Mouse (Mus musculus) G1E (cell line): ENCODE results near the gene Mapt. TPM values are rescaled to one million over a fixed set of nuclear protein-coding genes. Genes with fewer than 3 reads are reported as not detected.

Experiments
- ATAC-seq: 2 replicates; pipeline ENCODE4 v1.8.0; 2016; ENCODE audit warnings: mild to moderate bottlenecking; ENCODE audit not compliant: insufficient number of reproducible peaks, poor library complexity, low FRiP score, severe bottlenecking; ENCODE audit errors: extremely low read depth
- DNase-seq: peaks from one replicate; pipeline ENCODE4 v3.0.0; 2012; ENCODE audit warnings: low spot score
- H3K27me3 ChIP-seq: 2 replicates; pipeline ENCODE4 v1.6.1; 2012; ENCODE audit warnings: mild to moderate bottlenecking, low read length, inconsistent platforms; ENCODE audit not compliant: insufficient read depth
- H3K36me3 ChIP-seq: replicated peaks from 2 replicates; pipeline ENCODE3; 2012; ENCODE audit warnings: mild to moderate bottlenecking, inconsistent platforms
- H3K4me1 ChIP-seq: 2 replicates; pipeline ENCODE4 v1.6.1; 2012; ENCODE audit warnings: low read depth, low read length, inconsistent platforms, mixed read lengths; ENCODE audit not compliant: insufficient read depth
- H3K4me3 ChIP-seq: 2 replicates; pipeline ENCODE4 v1.5.1; 2012; ENCODE audit warnings: low read depth, mild to moderate bottlenecking, inconsistent platforms, low read length, moderate library complexity, mixed read lengths
- H3K9me3 ChIP-seq: replicated peaks from 2 replicates; pipeline ENCODE4 v1.6.1; 2012; ENCODE audit warnings: inconsistent platforms
- CTCF ChIP-seq: IDR thresholded peaks from 2 replicates; pipeline ENCODE4 v1.5.1; 2012; ENCODE audit warnings: low read depth, low read length, inconsistent platforms, mixed read lengths
- GATA1 ChIP-seq: IDR thresholded peaks from 2 replicates; pipeline ENCODE4 v1.6.1; 2012; ENCODE audit warnings: borderline replicate concordance, low read length, inconsistent platforms, mixed read lengths
- GATA2 ChIP-seq: IDR thresholded peaks from 2 replicates; pipeline ENCODE4 v1.6.1; 2012; ENCODE audit warnings: low read depth, low read length, inconsistent platforms, borderline replicate concordance
- POLR2AphosphoS5 ChIP-seq: IDR thresholded peaks from 2 replicates; pipeline ENCODE4 v1.6.1; 2012; ENCODE audit warnings: low read depth, low read length, inconsistent platforms; ENCODE audit not compliant: insufficient replicate concordance
- TAL1 ChIP-seq: conservative IDR thresholded peaks from 2 replicates; pipeline ENCODE4 v1.6.1; 2012; ENCODE audit warnings: low read depth, low read length, inconsistent platforms, mixed read lengths
- polyA plus RNA-seq: library from polyadenylated mRNA; stranded (reverse); fragments of >175 nt; gene quantifications from 2 replicates; pipeline ENCODE4 v1.2.3, GENCODE M21; 2012
- total RNA-seq, 2 experiments: library from RNA; stranded (forward) in 1 of 2; stranded (reverse) in 1 of 2; fragments of 200-1000 nt in 1 of 2; fragments of >200 nt in 1 of 2; fragmentation: Nextera tagmentation in 1 of 2; gene quantifications; 2 replicates each; pipeline ENCODE4 v1.2.3; 2014 to 2017

Gene Mapt
- total and polyA plus RNA-seq, 3 experiments: 1.2 to 7.6 (median 5.0) TPM

DNA sequence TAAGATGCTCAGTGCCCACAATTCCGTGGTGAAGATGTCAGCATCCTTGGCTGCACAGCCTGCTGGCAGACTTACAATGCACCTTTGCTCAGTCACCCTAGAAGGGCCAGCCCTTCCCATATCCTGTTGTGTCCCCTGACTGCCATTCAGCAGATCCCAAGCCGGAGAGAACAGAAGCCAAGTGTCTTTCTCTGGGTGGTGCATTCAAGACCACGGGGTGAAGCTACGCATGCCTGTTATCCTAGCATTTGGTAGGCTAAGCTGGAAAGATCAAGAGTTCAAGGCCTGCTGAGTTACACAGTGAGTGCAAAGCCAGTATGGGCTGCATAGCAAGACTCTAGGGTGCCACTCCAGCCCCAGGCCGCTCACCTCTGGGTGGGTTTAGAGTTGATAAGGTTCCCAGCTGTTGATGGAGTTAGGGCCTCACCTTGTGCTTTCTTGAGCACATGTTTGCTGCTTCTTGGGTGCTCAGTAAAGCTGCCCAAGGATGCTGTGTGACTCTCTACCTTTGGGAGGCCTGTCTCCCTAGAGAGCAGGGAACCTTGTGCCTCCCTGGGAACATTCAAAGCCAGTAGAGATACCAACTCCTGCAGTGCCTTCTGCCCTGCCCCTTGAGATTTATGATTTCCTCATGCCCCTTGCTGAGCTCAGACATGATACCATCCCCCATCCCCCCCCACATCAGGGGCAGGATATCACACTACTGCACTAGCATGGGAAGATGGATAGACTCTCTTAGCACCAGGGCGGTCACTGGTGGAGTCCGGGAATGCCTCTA, 61.4 kb downstream of the Mapt start:
- Histone ChIP-seq H3K27me3 (peaks cover 7% of the 10 kb centered on the region; the same call in 1 of the 2 replicates), H3K36me3 (no peaks in the 10 kb centered on the region), H3K4me3 (peak overlapping the region; percentile 24; the same call in 1 of the 2 replicates), H3K9me3 (no peaks in the 10 kb centered on the region), H3K4me1 (peaks cover 86% of the 10 kb centered on the region)
- no peak for ATAC-seq
- TF ChIP-seq GATA1 (no peak), CTCF (no peak), TAL1 (no peak), POLR2AphosphoS5 (no peak), GATA2 (no peak)
- DNase-seq: no peak

DNA sequence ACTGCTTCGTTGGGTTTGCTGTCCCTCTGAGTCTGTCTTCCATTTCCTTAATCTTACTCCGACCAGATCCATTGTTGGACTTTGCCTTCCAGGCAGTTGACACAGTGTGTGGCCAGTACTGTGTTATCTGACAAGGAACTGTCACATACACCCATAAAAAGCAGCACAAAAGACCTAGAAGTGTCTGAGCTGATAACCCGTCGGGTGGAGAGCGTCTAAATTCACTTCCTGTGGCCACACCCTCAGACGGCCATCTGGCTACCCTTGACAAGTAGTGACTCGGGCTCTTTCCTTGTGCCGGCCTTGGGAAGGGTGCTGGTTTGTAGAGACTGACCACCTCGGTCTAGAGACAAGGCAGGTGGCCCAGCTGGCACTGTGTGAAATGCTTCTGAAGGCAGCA, 62.1 kb downstream of the Mapt start:
- H3K27me3 ChIP-seq: 0 out of 2 replicates have a peak, but pooled peaks cover 3% of the 10 kb centered on the region
- peak overlapping the region; percentile 47; the same call in 1 of the 2 replicates for H3K4me3 ChIP-seq
- no peaks in the 10 kb centered on the region for H3K9me3 ChIP-seq
- peak; percentile 73 for ATAC-seq
- peaks cover 87% of the 10 kb centered on the region for H3K4me1 ChIP-seq
- DNase-seq: peak; percentile 54
- no peaks in the 10 kb centered on the region for H3K36me3 ChIP-seq
- TF ChIP-seq CTCF (no peak), TAL1 (peak; percentile 70)

DNA sequence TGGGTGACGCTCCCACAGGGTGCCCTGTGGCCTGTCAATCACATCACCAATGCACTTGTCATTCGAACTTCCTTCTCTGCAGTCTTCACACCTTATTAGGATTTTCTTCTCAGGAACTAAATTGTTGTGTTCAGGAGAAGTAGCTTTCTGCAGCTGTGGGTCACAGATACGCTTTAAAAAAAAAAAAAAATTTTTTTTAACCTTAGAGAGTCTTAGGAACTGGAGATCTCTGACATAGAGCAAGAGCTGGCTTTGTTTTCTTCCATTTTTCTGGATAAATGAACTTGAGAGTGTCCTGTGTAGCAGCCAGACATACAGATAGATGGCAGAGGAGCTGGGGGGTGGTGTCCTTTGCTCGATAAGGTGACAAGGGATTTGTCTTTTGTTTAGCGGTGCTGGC, 64.0 kb downstream of the Mapt start:
- ATAC-seq: no peak
- TF ChIP-seq TAL1 (no peak), GATA1 (no peak)
- Histone ChIP-seq H3K36me3 (peaks cover 4% of the 10 kb centered on the region), H3K4me1 (peaks cover 80% of the 10 kb centered on the region), H3K4me3 (no peak overlapping the region; the same call in 1 of the 2 replicates), H3K27me3 (no peaks in the 10 kb centered on the region; the same call in 1 of the 2 replicates), H3K9me3 (no peaks in the 10 kb centered on the region)
- DNase-seq: no peak

DNA sequence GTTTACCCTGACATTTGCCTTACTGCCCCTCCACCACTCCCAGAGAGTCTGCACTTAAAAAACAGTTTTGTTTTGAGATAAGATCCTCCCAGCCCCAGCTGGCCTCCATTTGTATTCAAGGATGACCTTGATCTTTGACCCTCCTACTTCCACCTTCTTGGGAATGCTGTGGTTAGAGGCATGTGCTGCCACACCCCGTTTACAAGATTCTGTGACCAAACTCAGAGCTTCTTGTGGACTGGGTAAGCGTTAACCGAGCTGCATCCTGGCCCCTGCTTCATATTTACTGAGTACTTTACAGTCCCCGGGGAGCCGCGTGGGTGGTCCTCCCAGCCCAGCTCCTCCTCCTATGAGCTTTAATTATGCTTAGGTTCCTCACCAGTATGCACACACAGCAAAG, 64.5 kb downstream of the Mapt start:
- TF ChIP-seq TAL1 (no peak), CTCF (no peak), GATA2 (no peak), POLR2AphosphoS5 (no peak), GATA1 (no peak)
- H3K4me3 ChIP-seq: peak overlapping the region; percentile 28; the same call in 1 of the 2 replicates
- ATAC-seq: peak; percentile 5; the same call in 1 of the 2 replicates
- peaks cover 4% of the 10 kb centered on the region for H3K36me3 ChIP-seq
- DNase-seq: no peak
- no peaks in the 10 kb centered on the region; the same call in 1 of the 2 replicates for H3K27me3 ChIP-seq
- H3K9me3 ChIP-seq: no peaks in the 10 kb centered on the region
- H3K4me1 ChIP-seq: peaks cover 75% of the 10 kb centered on the region

DNA sequence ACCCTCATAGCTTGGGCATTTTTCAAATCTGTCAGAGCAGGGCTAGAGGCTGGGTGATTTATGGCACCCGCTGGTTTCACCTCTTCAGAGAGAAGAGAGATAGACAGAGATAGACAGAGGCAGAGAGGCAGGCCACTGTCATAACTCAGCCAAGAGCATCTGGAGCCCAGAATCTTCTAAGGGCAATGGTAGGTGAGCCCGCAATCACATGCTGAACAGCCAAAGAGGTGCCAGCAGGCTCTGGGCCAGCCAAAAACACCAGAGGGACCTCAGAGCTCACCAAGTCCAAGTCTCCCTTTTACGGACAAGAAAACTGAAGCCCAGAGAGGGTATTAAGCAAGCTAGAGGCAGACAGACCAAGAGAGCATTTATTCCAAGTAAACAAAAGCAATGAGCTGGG, 66.5 kb downstream of the Mapt start:
- Histone ChIP-seq H3K27me3 (no peaks in the 10 kb centered on the region; the same call in 1 of the 2 replicates), H3K4me1 (peaks cover 72% of the 10 kb centered on the region)
- TF ChIP-seq GATA2 (no peak), CTCF (no peak), GATA1 (no peak), POLR2AphosphoS5 (no peak), TAL1 (no peak)

DNA sequence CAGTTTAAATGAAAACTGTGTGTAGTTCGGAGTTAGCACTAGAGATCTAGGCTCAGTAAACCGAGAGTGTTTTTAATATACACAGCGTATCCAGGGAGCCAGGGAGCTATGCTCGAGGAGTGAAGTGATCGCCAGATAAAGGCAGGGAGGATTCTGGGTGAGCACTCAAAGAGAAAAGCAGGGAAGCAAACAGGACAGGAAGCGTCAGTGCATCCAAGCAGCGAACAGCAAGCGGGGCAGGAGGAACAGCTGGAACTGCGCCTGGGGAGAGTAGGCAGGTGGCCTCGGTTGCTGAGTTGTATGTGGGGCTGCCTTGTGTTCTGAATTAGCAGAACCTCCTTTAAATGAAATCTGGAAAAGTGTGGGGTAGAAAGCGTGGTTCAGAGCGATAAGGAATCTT, 71.4 kb downstream of the Mapt start:
- DNase-seq (no peak), ATAC-seq (no peak)
- Histone ChIP-seq H3K4me3 (no peak overlapping the region), H3K27me3 (no peaks in the 10 kb centered on the region; the same call in 1 of the 2 replicates), H3K36me3 (peaks cover 4% of the 10 kb centered on the region), H3K4me1 (peaks cover 59% of the 10 kb centered on the region), H3K9me3 (no peaks in the 10 kb centered on the region)
- no peak for TF ChIP-seq POLR2AphosphoS5
- TF ChIP-seq GATA1: no peak
- TF ChIP-seq TAL1: no peak
- no peak for TF ChIP-seq CTCF
- no peak for TF ChIP-seq GATA2

More for the DNA sequence above, 66.5 kb downstream of the Mapt start:
- H3K4me3 ChIP-seq: no peak overlapping the region
- H3K9me3 ChIP-seq: no peaks in the 10 kb centered on the region
- ATAC-seq (no peak), DNase-seq (no peak)
- peaks cover 4% of the 10 kb centered on the region for H3K36me3 ChIP-seq
